Mouse (Mus musculus): ENCODE data around the gene Rab34.

Gene Rab34

DNA sequence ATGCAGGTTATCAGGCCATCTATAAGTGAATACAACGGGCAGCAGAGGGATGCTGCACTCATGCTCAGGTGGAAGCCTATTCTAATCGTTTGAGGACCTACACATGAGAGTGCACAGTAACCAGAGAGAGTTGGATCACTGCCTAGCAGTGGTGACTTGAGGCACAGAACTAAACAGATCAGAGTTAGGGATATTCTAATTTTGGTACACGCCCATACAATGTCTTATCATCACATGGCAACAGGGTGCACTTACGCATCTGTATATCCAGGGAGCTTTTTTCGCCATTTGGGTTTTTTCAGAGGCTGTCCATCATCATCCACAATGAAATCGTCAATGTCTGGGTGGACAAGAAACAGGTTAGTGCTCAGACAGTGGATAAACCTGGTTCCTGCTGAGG, 43.3 kb downstream of the Rab34 start:
- no peak for DNase-seq

DNA sequence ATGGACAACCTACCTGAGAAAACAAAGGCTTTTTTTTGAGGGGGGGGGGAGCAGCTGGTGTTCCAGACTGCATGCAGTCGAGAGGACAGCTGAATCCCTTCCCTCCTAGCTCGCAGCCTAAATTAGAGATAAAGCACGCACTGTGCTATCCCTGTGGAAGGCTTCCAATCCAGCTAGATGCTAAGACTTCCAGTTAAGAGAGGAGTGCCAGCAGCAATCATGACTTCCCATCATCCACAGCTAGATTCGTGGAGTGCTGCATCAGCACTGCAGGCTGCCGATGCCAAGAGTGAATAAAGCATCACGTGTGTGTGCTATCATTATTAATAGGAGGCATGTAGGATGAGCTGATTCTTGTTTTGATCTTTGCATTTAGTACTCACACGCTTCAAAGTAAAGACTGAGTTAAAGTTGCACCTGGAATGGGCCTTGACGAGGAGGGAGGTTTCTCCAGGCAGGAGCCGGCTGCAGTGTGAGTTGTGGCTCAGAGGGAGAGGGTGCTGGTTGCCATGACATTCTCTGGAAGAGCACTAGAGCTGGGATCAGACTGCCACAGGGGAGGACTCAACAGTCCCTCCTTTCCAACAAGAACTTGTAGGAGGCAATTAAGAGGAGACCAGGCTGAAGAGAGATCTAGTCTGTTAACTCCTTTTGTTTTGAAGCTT, 52.1 kb downstream of the Rab34 start:
- DNase-seq, result no peak
